Mouse (Mus musculus): Measurements from ENCODE around the gene Il4i1. TPM values are rescaled to one million over a fixed set of nuclear protein-coding genes. Genes with fewer than 3 reads are reported as not detected.

The Il4i1 gene
- polyA plus RNA-seq, 1 experiment: 9.7 TPM

DNA sequence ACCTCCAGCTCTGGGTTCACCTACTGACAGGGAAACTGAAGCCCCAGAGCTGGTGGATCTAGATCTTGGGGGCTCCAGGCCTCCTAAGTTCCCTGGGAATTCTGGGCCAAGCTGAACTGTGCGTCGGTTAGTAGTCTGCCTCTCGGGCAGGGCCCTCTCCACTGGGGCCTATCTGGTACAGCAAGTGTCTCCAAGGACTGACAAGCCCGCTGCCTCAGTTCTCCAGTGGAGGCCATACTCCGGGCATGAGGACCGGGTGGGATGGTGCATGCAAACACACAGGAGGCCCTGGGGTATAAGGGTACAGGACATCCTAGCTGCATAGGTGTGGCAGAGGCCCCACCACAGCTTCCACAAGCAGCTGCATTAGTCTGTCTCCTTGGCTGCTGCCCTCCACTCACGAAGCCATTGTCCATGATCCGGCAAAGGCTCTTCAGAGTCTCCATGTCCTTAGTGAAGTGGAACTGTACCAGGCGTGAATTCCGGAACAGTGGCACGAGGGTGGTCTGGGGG is 47.9 kb downstream of the Il4i1 start:
- no peak overlapping the region for H3K4me3 ChIP-seq (ENCODE audit: insufficient read depth, low read depth, low read length)
- H3K4me1 ChIP-seq (ENCODE audit: control insufficient read depth, insufficient read depth, low read length): peaks cover 21% of the 10 kb centered on the region
- H3K27me3 ChIP-seq (replicated peaks; ENCODE audit: control insufficient read depth, insufficient read depth, low read length): no peaks in the 10 kb centered on the region
- no peak overlapping the region for H3K27ac ChIP-seq (ENCODE audit: insufficient read depth, low read depth, low read length)
- TF ChIP-seq POLR2A (IDR thresholded peaks at IDR 0.05; ENCODE audit: low read depth, low read length) (no peak), CTCF (conservative IDR thresholded peaks at IDR 0.05; ENCODE audit: insufficient read depth, insufficient read length, low read depth, low read length) (no peak)
- no peak for DNase-seq
- 81% methylated on average over 11 of the region's 11 CpGs for WGBS
- no peaks in the 10 kb centered on the region for H3K36me3 ChIP-seq (ENCODE audit: control insufficient read depth, insufficient read depth, low read length)

DNA sequence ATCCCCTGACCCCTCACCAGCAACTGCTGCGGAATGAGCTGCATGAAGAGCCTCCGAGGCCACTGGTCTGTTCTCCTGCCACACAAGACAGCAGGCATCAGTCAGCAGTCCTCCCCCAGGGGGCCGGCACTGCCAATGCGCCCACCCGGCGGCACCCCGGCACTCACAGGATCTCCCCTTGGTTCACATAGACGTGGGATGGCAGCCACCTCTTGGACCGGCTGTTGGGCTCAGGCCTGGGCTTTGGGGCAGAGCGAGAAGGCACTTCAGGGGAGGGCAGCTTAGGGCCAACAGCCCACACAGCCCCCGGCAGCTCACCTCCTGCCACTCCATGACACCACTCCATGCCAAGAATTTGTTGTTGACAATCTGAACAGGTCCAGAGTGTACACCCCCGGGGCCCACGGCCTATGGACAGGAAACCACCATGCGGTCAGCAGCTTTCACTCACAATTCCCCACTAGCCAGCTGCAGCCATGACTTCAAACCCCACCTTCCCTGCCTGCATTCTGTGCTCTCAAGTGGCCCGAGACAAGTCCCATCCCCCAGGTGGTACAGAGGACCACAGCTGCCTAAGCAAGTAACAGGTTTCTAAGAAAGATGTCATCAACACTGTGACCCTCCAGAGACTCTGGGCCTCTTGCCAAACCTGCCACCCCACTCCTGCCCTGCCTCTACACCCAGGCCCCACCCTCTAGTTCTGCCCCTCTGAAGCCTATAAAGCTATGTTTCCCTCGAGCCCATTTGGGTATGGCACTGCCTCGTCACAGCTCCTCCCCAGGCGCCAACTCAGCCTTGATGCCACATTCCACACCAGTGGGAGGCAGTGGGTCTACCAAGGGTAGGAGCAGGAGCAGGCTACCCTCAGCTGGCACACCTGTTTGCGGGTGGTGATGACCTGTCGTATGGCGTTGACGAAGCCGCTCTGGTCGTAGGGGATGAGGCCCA is 48.7 kb downstream of the Il4i1 start:
- no peak overlapping the region for H3K27ac ChIP-seq (ENCODE audit: insufficient read depth, low read depth, low read length)
- TF ChIP-seq CTCF (conservative IDR thresholded peaks at IDR 0.05; ENCODE audit: insufficient read depth, insufficient read length, low read depth, low read length) (no peak), POLR2A (IDR thresholded peaks at IDR 0.05; ENCODE audit: low read depth, low read length) (no peak)
- peaks cover 21% of the 10 kb centered on the region for H3K4me1 ChIP-seq (ENCODE audit: control insufficient read depth, insufficient read depth, low read length)
- H3K27me3 ChIP-seq (replicated peaks; ENCODE audit: control insufficient read depth, insufficient read depth, low read length): no peaks in the 10 kb centered on the region
- no peaks in the 10 kb centered on the region for H3K36me3 ChIP-seq (ENCODE audit: control insufficient read depth, insufficient read depth, low read length)
- DNase-seq: no peak
- WGBS: 67% methylated on average over 24 of the region's 24 CpGs
- no peak overlapping the region for H3K4me3 ChIP-seq (ENCODE audit: insufficient read depth, low read depth, low read length)

DNA sequence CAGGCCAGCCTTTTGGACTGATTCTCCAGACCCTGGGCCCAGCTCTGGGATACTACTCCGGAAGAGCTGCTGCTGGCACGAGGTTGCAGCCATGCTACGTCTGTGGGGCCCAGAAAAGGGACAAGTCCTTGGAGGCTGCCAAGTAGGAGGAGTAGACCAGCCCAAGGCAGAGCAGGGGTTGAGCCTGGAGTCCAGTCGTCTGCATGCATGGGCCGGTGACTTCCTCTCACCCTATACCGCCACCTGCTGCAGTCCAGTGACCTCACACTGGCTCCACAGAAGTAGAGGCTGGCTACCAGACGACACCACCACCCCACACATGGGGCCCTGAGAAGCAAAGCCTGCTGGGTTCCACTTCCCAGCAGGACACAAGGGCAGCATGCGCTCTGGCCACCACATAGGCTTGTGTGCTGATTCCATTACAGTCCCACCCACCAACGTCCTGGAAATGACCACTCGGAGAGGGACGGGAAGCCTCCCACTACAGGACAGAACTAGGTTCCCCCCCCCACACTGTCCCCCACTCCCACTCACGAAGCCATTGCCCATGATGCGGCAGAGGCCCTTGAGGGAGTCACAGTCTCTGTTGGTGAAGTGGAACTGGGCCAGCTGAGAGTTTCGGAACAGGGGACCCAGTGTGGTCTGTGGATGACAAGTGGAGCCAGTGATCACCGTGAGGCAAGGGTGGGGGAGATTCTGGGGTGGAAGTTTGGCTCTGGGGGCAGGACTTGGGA is 50.3 kb downstream of the Il4i1 start:
- H3K4me3 ChIP-seq (ENCODE audit: insufficient read depth, low read depth, low read length): no peak overlapping the region
- peak; percentile 81 for DNase-seq
- TF ChIP-seq POLR2A (IDR thresholded peaks at IDR 0.05; ENCODE audit: low read depth, low read length): no peak
- TF ChIP-seq CTCF (conservative IDR thresholded peaks at IDR 0.05; ENCODE audit: insufficient read depth, insufficient read length, low read depth, low read length): no peak; the same call in 1 of the 2 replicates
- H3K27ac ChIP-seq (ENCODE audit: insufficient read depth, low read depth, low read length): peak overlapping the region; percentile 12; the same call in 1 of the 2 replicates
- no peaks in the 10 kb centered on the region for H3K36me3 ChIP-seq (ENCODE audit: control insufficient read depth, insufficient read depth, low read length)
- WGBS: 17% methylated on average over 15 of the region's 15 CpGs
- H3K27me3 ChIP-seq (replicated peaks; ENCODE audit: control insufficient read depth, insufficient read depth, low read length): no peaks in the 10 kb centered on the region
- H3K4me1 ChIP-seq (ENCODE audit: control insufficient read depth, insufficient read depth, low read length): peaks cover 21% of the 10 kb centered on the region

DNA sequence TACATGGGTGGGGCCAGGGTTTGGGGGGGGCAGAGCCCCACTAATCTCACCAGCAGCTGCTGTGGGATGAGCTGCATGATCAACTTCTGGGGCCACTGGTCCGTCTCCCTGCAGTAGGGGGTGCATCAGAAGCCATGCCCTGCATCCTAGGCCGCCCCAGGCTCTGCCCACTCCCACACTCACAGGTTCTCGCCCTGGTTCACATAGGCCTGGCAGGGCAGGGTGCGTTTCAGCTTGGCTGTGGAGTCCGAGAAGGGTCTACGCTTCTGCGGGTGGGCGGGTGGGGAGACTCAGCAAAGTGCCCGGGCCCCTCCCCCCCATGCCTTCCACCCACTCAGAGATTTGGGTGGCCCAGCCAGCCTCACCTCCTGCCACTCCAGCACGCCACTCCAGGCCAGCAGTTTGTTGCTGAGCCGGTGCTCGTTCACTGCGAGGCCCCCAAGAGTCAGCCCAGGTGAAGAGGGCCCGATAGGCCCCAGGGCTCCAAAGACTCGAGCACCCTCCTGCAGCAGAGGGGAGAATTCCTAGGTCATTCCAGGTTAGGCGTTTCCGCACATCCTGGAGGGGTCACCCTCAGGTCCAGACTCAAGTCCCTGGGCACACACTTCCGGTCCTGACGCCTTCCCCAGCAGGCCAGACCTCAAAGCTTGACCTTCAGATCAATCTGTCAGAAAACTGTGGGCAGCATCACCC is 51.0 kb downstream of the Il4i1 start:
- no peak for DNase-seq
- 50% methylated on average over 19 of the region's 19 CpGs for WGBS
- H3K27ac ChIP-seq (ENCODE audit: insufficient read depth, low read depth, low read length): peak overlapping the region; percentile 42; the same call in 1 of the 2 replicates
- no peak for TF ChIP-seq CTCF (conservative IDR thresholded peaks at IDR 0.05; ENCODE audit: insufficient read depth, insufficient read length, low read depth, low read length)
- TF ChIP-seq POLR2A (IDR thresholded peaks at IDR 0.05; ENCODE audit: low read depth, low read length): no peak
- H3K27me3 ChIP-seq (replicated peaks; ENCODE audit: control insufficient read depth, insufficient read depth, low read length): no peaks in the 10 kb centered on the region
- H3K36me3 ChIP-seq (ENCODE audit: control insufficient read depth, insufficient read depth, low read length): no peaks in the 10 kb centered on the region
- H3K4me3 ChIP-seq (ENCODE audit: insufficient read depth, low read depth, low read length): no peak overlapping the region
- H3K4me1 ChIP-seq (ENCODE audit: control insufficient read depth, insufficient read depth, low read length): peaks cover 21% of the 10 kb centered on the region

DNA sequence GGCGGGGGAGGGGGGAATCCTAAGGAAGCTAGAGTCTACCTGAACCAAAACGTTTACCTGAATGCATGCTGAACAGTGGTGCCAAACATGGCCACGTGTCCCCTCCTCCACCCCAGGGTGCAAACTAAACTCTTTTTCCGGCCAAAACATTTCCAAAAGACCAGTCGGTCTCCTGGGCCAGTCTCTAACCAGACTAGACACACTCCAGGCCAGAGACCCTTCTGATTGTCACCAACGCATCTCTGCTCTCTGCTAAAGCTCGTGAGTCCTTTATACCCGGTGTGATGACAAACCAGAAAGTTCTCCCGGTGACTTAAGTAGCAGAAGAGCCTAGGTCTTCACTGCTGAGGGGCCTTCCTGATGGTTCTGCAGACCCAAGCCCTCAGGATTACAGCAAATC is 51.6 kb downstream of the Il4i1 start:
- Histone ChIP-seq H3K36me3 (ENCODE audit: control insufficient read depth, insufficient read depth, low read length) (no peaks in the 10 kb centered on the region), H3K27ac (ENCODE audit: insufficient read depth, low read depth, low read length) (peak overlapping the region; percentile 42), H3K4me1 (ENCODE audit: control insufficient read depth, insufficient read depth, low read length) (peaks cover 21% of the 10 kb centered on the region), H3K27me3 (replicated peaks; ENCODE audit: control insufficient read depth, insufficient read depth, low read length) (no peaks in the 10 kb centered on the region), H3K4me3 (ENCODE audit: insufficient read depth, low read depth, low read length) (peak overlapping the region; percentile 90; the same call in 1 of the 2 replicates)
- no peak for TF ChIP-seq POLR2A (IDR thresholded peaks at IDR 0.05; ENCODE audit: low read depth, low read length)
- TF ChIP-seq CTCF (conservative IDR thresholded peaks at IDR 0.05; ENCODE audit: insufficient read depth, insufficient read length, low read depth, low read length): no peak
- WGBS: 35% methylated on average over 9 of the region's 9 CpGs
- DNase-seq: no peak

DNA sequence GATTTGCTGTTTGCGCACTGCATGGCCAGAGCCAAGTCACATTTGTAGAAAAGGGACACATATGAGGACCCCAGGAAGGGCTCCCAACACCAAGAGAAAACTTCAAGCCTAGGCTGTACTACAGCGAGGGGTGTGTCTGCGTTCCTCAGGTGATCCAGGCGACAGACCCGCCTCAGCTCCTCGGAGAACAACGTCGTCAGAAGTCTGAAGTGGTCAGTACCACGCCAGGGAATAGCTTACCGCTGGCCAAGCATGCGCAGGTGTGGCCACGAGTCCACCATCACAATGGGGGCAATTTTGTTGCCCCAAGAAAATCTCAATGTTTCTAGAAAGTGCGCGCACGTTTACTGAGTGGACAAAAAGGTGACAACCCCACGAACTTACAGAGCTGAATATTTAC is 52.3 kb downstream of the Il4i1 start:
- Histone ChIP-seq H3K27me3 (replicated peaks; ENCODE audit: control insufficient read depth, insufficient read depth, low read length) (no peaks in the 10 kb centered on the region), H3K36me3 (ENCODE audit: control insufficient read depth, insufficient read depth, low read length) (no peaks in the 10 kb centered on the region), H3K27ac (ENCODE audit: insufficient read depth, low read depth, low read length) (peak overlapping the region; percentile 42), H3K4me1 (ENCODE audit: control insufficient read depth, insufficient read depth, low read length) (peaks cover 21% of the 10 kb centered on the region), H3K4me3 (ENCODE audit: insufficient read depth, low read depth, low read length) (peak overlapping the region; percentile 90)
- TF ChIP-seq POLR2A (IDR thresholded peaks at IDR 0.05; ENCODE audit: low read depth, low read length) (no peak), CTCF (conservative IDR thresholded peaks at IDR 0.05; ENCODE audit: insufficient read depth, insufficient read length, low read depth, low read length) (no peak)
- peak; percentile 58 for DNase-seq
- WGBS: 5% methylated on average over 16 of the region's 16 CpGs
